Mouse (Mus musculus) liver, embryonic 11.5 days (tissue): ENCODE results near the gene Ptbp1. TPM values are rescaled to one million over a fixed set of nuclear protein-coding genes. Genes with fewer than 3 reads are reported as not detected.
A peak's percentile ranks its signal among the peaks of the same experiment; 100 is the strongest.

Source experiments
- ATAC-seq: fragments of 200-750 bp; cut with Nextera tagmentation; replicated peaks from 2 replicates; pipeline ENCODE4 v1.8.0; 2017; ENCODE audit warnings: moderate number of reproducible peaks, mild to moderate bottlenecking, moderate TSS enrichment, moderate library complexity; ENCODE audit not compliant: low FRiP score
- DNase-seq: peaks from one replicate; pipeline ENCODE4 v3.0.0-alpha.2; 2017; ENCODE audit warnings: low spot score
- H3K27ac ChIP-seq: fragments of 300-500 bp; sonication (generic); 2 replicates; pipeline ENCODE4 v1.5.1; 2014; ENCODE audit warnings: mild to moderate bottlenecking, low read depth, low read length, control low read depth
- H3K27me3 ChIP-seq: fragments of 300-500 bp; sonication (generic); replicated peaks from 2 replicates; pipeline ENCODE4 v1.6.1; 2014; ENCODE audit warnings: low read length, mixed read lengths; ENCODE audit not compliant: control insufficient read depth, insufficient read depth
- H3K36me3 ChIP-seq: fragments of 300-500 bp; sonication (generic); 2 replicates; pipeline ENCODE4 v1.6.1; 2014; ENCODE audit warnings: mild to moderate bottlenecking, low read length, moderate library complexity, mixed read lengths; ENCODE audit not compliant: control insufficient read depth, insufficient read depth
- H3K4me1 ChIP-seq: fragments of 300-500 bp; sonication (generic); replicated peaks from 2 replicates; pipeline ENCODE4 v1.6.1; 2014; ENCODE audit warnings: low read length, mixed read lengths; ENCODE audit not compliant: control insufficient read depth, insufficient read depth
- H3K4me2 ChIP-seq: fragments of 300-500 bp; sonication (generic); 2 replicates; pipeline ENCODE4 v1.6.1; 2014; ENCODE audit warnings: mild to moderate bottlenecking, control low read depth, moderate library complexity
- H3K4me3 ChIP-seq: fragments of 300-500 bp; sonication (generic); 2 replicates; pipeline ENCODE4 v1.5.1; 2014; ENCODE audit warnings: low read depth, low read length, control low read depth
- H3K9ac ChIP-seq: fragments of 300-500 bp; sonication (generic); 2 replicates; pipeline ENCODE4 v1.6.1; 2014; ENCODE audit warnings: low read depth, low read length, control low read depth
- H3K9me3 ChIP-seq: fragments of 300-500 bp; sonication (generic); 2 replicates; pipeline ENCODE4 v1.6.1; 2016; ENCODE audit warnings: low read length, inconsistent platforms, mixed read lengths; ENCODE audit not compliant: control insufficient read depth
- WGBS: fragments of 180-500 bp; shearing (Covaris S2); extraction: QIAGEN DNeasy Blood & Tissue Kit; methylation state at CpG from one replicate; pipeline ENCODE4 v1.1.7; 2014; 5-methylcytosine and 5-hydroxymethylcytosine counted together
- polyA plus RNA-seq: library from polyadenylated mRNA; unstranded; fragments of >200 nt; fragmentation: Nextera tagmentation; extraction: Ambion mirVana; gene quantifications from 2 replicates; pipeline ENCODE4 v1.2.1, GENCODE M21; 2014

Gene Ptbp1
- polyA plus RNA-seq, 1 experiment from 2014 or later = 329 TPM

DNA sequence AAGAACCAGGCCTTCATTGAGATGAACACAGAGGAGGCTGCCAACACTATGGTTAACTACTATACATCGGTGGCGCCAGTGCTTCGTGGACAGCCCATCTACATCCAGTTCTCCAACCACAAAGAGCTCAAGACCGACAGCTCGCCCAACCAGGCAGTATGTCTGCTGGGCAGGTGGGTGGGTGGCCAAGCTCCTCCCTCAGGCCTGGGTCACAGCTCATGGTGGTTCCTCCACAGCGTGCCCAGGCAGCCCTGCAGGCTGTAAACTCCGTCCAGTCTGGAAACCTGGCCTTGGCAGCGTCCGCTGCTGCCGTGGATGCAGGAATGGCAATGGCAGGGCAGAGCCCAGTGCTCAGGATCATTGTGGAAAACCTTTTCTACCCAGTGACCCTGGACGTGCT is 4.9 kb downstream of the Ptbp1 start:
- Histone ChIP-seq H3K4me2 (no peak overlapping the region), H3K36me3 (peaks cover 71% of the 10 kb centered on the region), H3K9me3 (no peaks in the 10 kb centered on the region), H3K4me1 (peaks cover 21% of the 10 kb centered on the region), H3K27me3 (no peaks in the 10 kb centered on the region), H3K27ac (no peak overlapping the region), H3K4me3 (no peak overlapping the region), H3K9ac (no peak overlapping the region; the same call in 1 of the 2 replicates)
- ATAC-seq = no peak
- 86% methylated on average over 11 of the region's 11 CpGs for WGBS
- DNase-seq = no peak

GRCm38 (mm10) chr10:79860079-79860911 is 6.1 kb downstream of the Ptbp1 start:
- WGBS = 95% methylated on average over 26 of the region's 26 CpGs
- no peak for DNase-seq
- Histone ChIP-seq H3K27ac (no peak overlapping the region), H3K9ac (no peak overlapping the region), H3K9me3 (no peaks in the 10 kb centered on the region), H3K4me3 (no peak overlapping the region), H3K27me3 (no peaks in the 10 kb centered on the region), H3K4me2 (no peak overlapping the region), H3K36me3 (peaks cover 75% of the 10 kb centered on the region), H3K4me1 (peaks cover 21% of the 10 kb centered on the region)
- no peak for ATAC-seq

DNA sequence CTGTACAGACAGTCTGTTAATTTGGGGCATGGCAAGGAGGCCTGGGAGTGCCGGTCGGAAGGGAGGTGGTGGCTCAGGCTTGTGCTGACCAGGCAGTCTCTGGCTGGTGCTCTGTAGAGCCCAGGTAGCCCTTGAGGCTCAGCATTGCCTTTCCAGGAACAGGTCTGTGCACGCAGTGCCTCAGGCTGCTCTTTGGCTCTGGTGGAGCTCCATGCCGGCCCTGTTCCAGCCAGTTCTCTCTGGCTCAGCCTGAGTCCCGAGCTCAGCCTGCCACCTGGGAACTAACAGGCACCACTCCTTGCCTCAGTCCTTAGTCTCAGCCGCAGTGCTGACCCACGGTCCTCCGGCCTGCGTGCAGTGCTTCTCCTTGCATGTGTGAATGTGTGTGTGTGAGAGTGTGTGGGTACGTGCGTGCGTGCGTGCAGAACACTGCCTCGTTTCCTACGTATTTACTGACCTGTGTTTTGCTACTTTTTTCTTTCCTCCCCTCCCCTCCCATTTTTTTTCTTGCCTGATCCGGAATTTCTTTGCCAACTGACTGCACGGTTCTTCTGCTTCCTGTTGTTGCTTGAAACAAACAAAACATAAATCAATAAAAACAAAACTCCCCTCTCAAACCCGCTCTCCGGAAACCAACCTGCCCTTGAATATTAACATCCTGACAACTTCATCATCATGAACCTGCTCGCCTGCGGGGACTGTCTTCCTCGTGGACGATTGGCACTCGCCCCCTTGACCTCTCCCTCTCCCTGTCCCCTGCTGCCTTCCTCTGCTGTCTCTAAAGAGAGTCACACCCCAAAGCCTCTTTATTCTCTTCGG is 7.2 kb downstream of the Ptbp1 start:
- 85% methylated on average over 25 of the region's 25 CpGs for WGBS
- Histone ChIP-seq H3K36me3 (peaks cover 67% of the 10 kb centered on the region), H3K4me1 (peaks cover 18% of the 10 kb centered on the region)

DNA sequence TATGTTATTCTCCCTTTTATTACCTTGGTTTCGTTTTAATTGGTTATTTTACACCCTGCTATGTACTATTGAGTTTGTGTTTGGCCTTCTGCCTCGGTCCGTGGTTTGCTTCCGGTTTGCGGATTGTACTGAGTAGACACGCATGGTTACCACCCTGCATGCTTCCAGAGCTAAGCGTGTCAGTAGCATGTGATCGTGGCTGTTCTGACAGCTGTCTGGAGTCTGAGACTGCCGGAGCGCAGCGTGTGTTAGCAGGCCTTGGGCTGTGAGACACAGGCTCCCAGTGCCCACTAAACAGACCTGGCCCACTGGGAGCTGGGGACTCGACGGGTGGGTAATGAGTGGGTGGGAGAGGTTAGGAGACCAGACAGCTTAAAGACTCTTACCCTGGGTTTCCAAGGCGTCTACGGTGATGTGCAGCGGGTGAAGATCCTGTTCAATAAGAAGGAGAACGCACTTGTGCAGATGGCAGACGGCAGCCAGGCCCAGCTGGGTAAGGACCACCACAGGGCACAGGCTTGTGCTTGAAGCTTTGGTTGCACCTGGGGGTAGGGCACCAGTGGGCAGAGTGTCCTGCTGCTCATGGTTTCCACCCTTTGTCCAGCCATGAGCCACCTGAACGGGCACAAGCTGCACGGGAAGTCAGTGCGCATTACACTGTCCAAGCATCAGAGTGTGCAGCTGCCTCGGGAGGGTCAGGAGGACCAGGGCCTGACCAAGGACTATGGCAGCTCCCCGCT is 8.0 kb downstream of the Ptbp1 start:
- 92% methylated on average over 23 of the region's 23 CpGs for WGBS
- no peak overlapping the region for H3K27ac ChIP-seq
- ATAC-seq (no peak), DNase-seq (no peak)
- H3K4me1 ChIP-seq = peaks cover 10% of the 10 kb centered on the region
- H3K9me3 ChIP-seq = no peaks in the 10 kb centered on the region
- H3K9ac ChIP-seq = no peak overlapping the region
- no peak overlapping the region for H3K4me2 ChIP-seq
- no peaks in the 10 kb centered on the region for H3K27me3 ChIP-seq
- peaks cover 59% of the 10 kb centered on the region for H3K36me3 ChIP-seq
- no peak overlapping the region for H3K4me3 ChIP-seq

More for the DNA sequence above, 7.2 kb downstream of the Ptbp1 start:
- no peaks in the 10 kb centered on the region for H3K9me3 ChIP-seq
- no peaks in the 10 kb centered on the region for H3K27me3 ChIP-seq
- DNase-seq (no peak), ATAC-seq (no peak)
- no peak overlapping the region for H3K4me3 ChIP-seq
- H3K27ac ChIP-seq = no peak overlapping the region
- no peak overlapping the region for H3K9ac ChIP-seq
- no peak overlapping the region for H3K4me2 ChIP-seq

GRCm38 (mm10) chr10:79862925-79863324 is 8.7 kb downstream of the Ptbp1 start:
- ATAC-seq = no peak
- Histone ChIP-seq H3K4me2 (no peak overlapping the region), H3K9ac (no peak overlapping the region), H3K27ac (no peak overlapping the region), H3K9me3 (no peaks in the 10 kb centered on the region), H3K4me1 (peaks cover 3% of the 10 kb centered on the region), H3K4me3 (no peak overlapping the region), H3K27me3 (no peaks in the 10 kb centered on the region), H3K36me3 (peaks cover 54% of the 10 kb centered on the region)
- no peak for DNase-seq
- 76% methylated on average over 10 of the region's 10 CpGs for WGBS

DNA sequence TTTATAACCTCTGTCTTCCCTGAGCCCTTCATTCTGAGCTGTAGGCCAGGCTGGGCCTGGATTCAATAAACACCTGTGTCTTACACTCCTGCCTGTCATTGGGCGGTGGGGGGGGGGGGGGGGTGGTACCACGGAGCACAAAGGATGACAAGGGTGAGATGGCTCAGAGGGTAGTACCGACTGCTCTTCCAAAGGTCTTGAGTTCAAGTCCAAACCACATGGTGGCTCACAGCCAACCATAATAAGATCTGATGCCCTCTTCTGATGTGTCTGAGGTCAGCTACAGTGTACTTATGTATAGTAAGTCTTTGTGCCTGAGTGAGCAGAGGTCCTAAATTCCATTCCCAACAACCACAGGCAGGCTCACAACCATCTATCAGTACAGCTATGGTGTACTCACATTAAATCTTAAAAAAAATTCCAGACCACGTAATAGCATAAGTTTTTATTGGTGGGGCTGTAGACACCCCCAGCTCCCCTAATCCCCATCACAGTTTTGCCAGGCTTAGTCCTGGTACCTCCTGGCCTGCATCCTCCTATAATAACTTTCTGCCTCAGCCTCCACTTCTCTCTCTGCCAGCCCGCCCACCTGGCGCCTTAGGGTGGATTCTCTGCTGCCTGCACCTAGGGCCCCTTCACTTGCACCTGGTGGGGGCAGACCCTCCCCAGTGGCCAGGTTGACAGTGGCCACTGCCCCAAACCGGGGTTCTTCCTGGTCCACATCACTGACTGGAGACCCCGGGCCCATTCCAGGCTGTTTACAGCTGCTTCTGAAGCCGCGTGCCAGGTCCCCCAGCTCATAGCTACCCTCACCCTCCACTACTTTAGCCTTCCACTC is 10.3 kb downstream of the Ptbp1 start:
- DNase-seq = peak; percentile 34
- Histone ChIP-seq H3K36me3 (peaks cover 42% of the 10 kb centered on the region), H3K27me3 (no peaks in the 10 kb centered on the region), H3K27ac (no peak overlapping the region), H3K4me3 (no peak overlapping the region), H3K4me2 (no peak overlapping the region), H3K4me1 (no peaks in the 10 kb centered on the region; the same call in 1 of the 2 replicates), H3K9me3 (no peaks in the 10 kb centered on the region), H3K9ac (no peak overlapping the region)
- peak; percentile 27 for ATAC-seq
- 58% methylated on average over 10 of the region's 10 CpGs for WGBS

DNA sequence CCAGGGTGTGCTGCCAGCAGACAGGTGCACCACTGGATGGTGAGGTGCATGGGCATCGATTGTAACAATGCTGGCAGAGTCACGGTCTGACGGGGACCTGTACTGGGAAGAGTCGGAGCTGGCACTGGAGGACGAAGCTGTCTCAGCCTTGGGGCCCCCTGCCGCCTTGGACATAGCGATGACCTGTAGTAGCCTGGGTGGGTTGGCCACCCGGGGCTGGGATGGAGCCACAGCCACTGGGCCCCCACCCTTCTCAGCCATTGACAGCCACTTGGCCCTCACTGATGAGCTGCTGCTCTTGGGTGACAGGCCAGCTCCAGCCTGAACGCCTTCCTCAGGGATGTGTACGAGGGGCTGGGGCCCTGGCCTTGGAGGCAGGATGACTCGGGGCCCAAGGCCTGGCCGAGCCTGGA is 11.0 kb downstream of the Ptbp1 start:
- ATAC-seq = peak; percentile 38; the same call in 1 of the 2 replicates
- no peaks in the 10 kb centered on the region for H3K9me3 ChIP-seq
- no peaks in the 10 kb centered on the region; the same call in 1 of the 2 replicates for H3K4me1 ChIP-seq
- no peak overlapping the region for H3K4me2 ChIP-seq
- 61% methylated on average over 12 of the region's 12 CpGs for WGBS
- peak; percentile 64 for DNase-seq
- no peak overlapping the region for H3K27ac ChIP-seq
- H3K9ac ChIP-seq = no peak overlapping the region
- H3K36me3 ChIP-seq = peaks cover 36% of the 10 kb centered on the region
- H3K4me3 ChIP-seq = no peak overlapping the region
- no peaks in the 10 kb centered on the region for H3K27me3 ChIP-seq
